Mouse (Mus musculus) gastrocnemius, postnatal 10 days (tissue): ENCODE data around the gene Vps53. TPM values are rescaled to one million over a fixed set of nuclear protein-coding genes. Genes with fewer than 3 reads are reported as not detected.
A peak's percentile ranks its signal among the peaks of the same experiment; 100 is the strongest.

ENCODE experiments used
- DNase-seq: peaks from one replicate; pipeline ENCODE4 v3.0.0; 2021; ENCODE audit warnings: mixed read lengths
- total RNA-seq, 2 experiments: library from RNA; stranded (reverse); gene quantifications; 2 replicates each; pipeline ENCODE4 v1.2.3; 2021

Vps53 gene
- total RNA-seq, 2 experiments from 2014 or later = 27.3 TPM

- DNase-seq = no peak
Measured at GRCm38 (mm10) chr11:76110416-76110815, 69.0 kb downstream of the Vps53 start.

GRCm38 (mm10) chr11:76106551-76107496 is 72.6 kb downstream of the Vps53 start:
- DNase-seq = no peak

GRCm38 (mm10) chr11:76101154-76101553 is 78.3 kb downstream of the Vps53 start:
- no peak for DNase-seq

- DNase-seq = no peak
Measured at GRCm38 (mm10) chr11:76099193-76099975, 80.1 kb downstream of the Vps53 start.

GRCm38 (mm10) chr11:76093610-76094009 is 85.8 kb downstream of the Vps53 start:
- no peak for DNase-seq

GRCm38 (mm10) chr11:76089776-76090175 is 89.7 kb downstream of the Vps53 start:
- DNase-seq = no peak

- DNase-seq = no peak
Measured at GRCm38 (mm10) chr11:76088506-76088905, 90.9 kb downstream of the Vps53 start.

- DNase-seq = peak; percentile 58
Measured at GRCm38 (mm10) chr11:76085898-76086591, 93.4 kb downstream of the Vps53 start.

- DNase-seq = no peak
Measured at GRCm38 (mm10) chr11:76084943-76085342, 94.5 kb downstream of the Vps53 start.

- DNase-seq = no peak
Measured at GRCm38 (mm10) chr11:76083941-76084367, 95.5 kb downstream of the Vps53 start.

GRCm38 (mm10) chr11:76081048-76081640 is 98.3 kb downstream of the Vps53 start:
- DNase-seq = no peak

- no peak for DNase-seq
Measured at GRCm38 (mm10) chr11:76080293-76080692, 99.2 kb downstream of the Vps53 start.

- DNase-seq = no peak
Measured at GRCm38 (mm10) chr11:76077341-76077740, 102.1 kb downstream of the Vps53 start.

- no peak for DNase-seq
Measured at GRCm38 (mm10) chr11:76074296-76075093, 105.0 kb downstream of the Vps53 start.

- DNase-seq = no peak
Measured at GRCm38 (mm10) chr11:76069816-76070215, 109.6 kb downstream of the Vps53 start.

- no peak for DNase-seq
Measured at GRCm38 (mm10) chr11:76066563-76067156, 112.8 kb downstream of the Vps53 start.

GRCm38 (mm10) chr11:76065521-76066095 is 113.8 kb downstream of the Vps53 start:
- DNase-seq = peak; percentile 46

GRCm38 (mm10) chr11:76064411-76064810 is 115.0 kb downstream of the Vps53 start:
- no peak for DNase-seq

GRCm38 (mm10) chr11:76060906-76061305 is 118.5 kb downstream of the Vps53 start:
- DNase-seq = no peak

GRCm38 (mm10) chr11:76059971-76060370 is 119.5 kb downstream of the Vps53 start:
- no peak for DNase-seq
